Mouse (Mus musculus) embryonic facial prominence, embryonic 12.5 days (tissue): ENCODE data around the gene Sgcg. TPM values are rescaled to one million over a fixed set of nuclear protein-coding genes. Genes with fewer than 3 reads are reported as not detected.

Experiments
- ATAC-seq: fragments of 200-750 bp; cut with Nextera tagmentation; 2 replicates; pipeline ENCODE4 v1.8.0; 2017; ENCODE audit not compliant: insufficient number of reproducible peaks, insufficient read depth, low FRiP score, low TSS enrichment
- H3K27ac ChIP-seq: fragments of 300-500 bp; sonication (generic); 2 replicates; pipeline ENCODE4 v1.5.1; 2016; ENCODE audit warnings: mild to moderate bottlenecking
- H3K27me3 ChIP-seq: fragments of 300-500 bp; sonication (generic); 2 replicates; pipeline ENCODE4 v1.6.1; 2016; ENCODE audit warnings: mild to moderate bottlenecking, moderate library complexity
- H3K36me3 ChIP-seq: fragments of 300-500 bp; sonication (generic); 2 replicates; pipeline ENCODE4 v1.6.1; 2016; ENCODE audit warnings: mild to moderate bottlenecking
- H3K4me1 ChIP-seq: fragments of 300-500 bp; sonication (generic); 2 replicates; pipeline ENCODE4 v1.6.1; 2016
- H3K4me2 ChIP-seq: fragments of 300-500 bp; sonication (generic); replicated peaks from 2 replicates; pipeline ENCODE4 v1.6.1; 2016; ENCODE audit warnings: mild to moderate bottlenecking, moderate library complexity
- H3K4me3 ChIP-seq: fragments of 300-500 bp; sonication (generic); 2 replicates; pipeline ENCODE4 v1.5.1; 2016; ENCODE audit warnings: mild to moderate bottlenecking
- H3K9ac ChIP-seq: fragments of 300-500 bp; sonication (generic); 2 replicates; pipeline ENCODE4 v1.6.1; 2016; ENCODE audit warnings: mild to moderate bottlenecking, moderate library complexity
- H3K9me3 ChIP-seq: fragments of 300-500 bp; sonication (generic); 2 replicates; pipeline ENCODE4 v1.6.1; 2016; ENCODE audit warnings: mild to moderate bottlenecking, moderate library complexity
- WGBS: fragments of 180-500 bp; shearing (Covaris S2); methylation state at CpG from one replicate; pipeline ENCODE4 v1.1.7; 2016; 5-methylcytosine and 5-hydroxymethylcytosine counted together
- polyA plus RNA-seq: library from polyadenylated mRNA; unstranded; fragments of >200 nt; fragmentation: Nextera tagmentation; extraction: Ambion mirVana; gene quantifications from 2 replicates; pipeline ENCODE4 v1.2.1, GENCODE M21; 2016

The Sgcg gene
- polyA plus RNA-seq, 1 experiment from 2014 or later = 2.0 TPM

- Histone ChIP-seq H3K27ac (no peak overlapping the region), H3K4me3 (peak overlapping the region; percentile 18), H3K4me2 (peak overlapping the region; percentile 42), H3K27me3 (peaks cover 43% of the 10 kb centered on the region), H3K36me3 (no peaks in the 10 kb centered on the region), H3K9me3 (no peaks in the 10 kb centered on the region), H3K4me1 (peaks cover 5% of the 10 kb centered on the region; the same call in 1 of the 2 replicates), H3K9ac (no peak overlapping the region)
- 8% methylated on average over 38 of the region's 38 CpGs for WGBS
- ATAC-seq = peak; percentile 10; the same call in 1 of the 2 replicates
Measured at GRCm38 (mm10) chr14:61274414-61275198, 16.3 kb upstream of the Sgcg start.

DNA sequence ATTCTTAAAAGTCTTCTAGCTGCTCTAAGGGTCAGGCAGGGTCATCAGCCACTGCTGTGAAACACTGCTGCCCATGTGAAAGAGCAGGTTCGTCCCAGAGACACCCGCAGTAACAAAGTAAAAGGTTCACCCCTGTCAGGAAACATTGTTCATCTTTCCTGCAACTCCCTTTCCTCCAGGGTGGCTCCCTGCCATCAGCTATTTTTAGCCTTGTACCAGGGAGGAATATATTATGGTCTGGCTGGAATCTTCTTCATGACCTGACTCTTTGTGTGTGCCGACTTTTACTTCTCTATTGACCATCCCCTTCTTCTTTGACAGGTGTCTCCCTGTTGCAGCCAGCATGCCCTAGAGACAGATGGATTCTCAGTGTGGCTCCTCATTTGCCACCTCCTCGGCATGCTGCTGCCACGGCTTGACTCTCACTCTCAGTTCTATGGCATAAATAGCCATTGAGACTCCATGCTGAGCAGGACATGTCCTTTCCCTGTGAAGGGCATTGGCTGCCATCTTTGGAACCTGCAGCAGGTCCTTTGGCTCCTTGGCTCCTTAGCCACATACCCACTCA lies 9.7 kb upstream of the Sgcg start:
- H3K4me1 ChIP-seq = no peaks in the 10 kb centered on the region
- H3K4me2 ChIP-seq = no peak overlapping the region
- H3K27me3 ChIP-seq = peaks cover 13% of the 10 kb centered on the region; the same call in 1 of the 2 replicates
- no peak overlapping the region for H3K4me3 ChIP-seq
- ATAC-seq = no peak
- H3K27ac ChIP-seq = no peak overlapping the region
- no peaks in the 10 kb centered on the region for H3K9me3 ChIP-seq
- H3K36me3 ChIP-seq = no peaks in the 10 kb centered on the region
- no peak overlapping the region for H3K9ac ChIP-seq
- WGBS = 58% methylated on average over 5 of the region's 5 CpGs

GRCm38 (mm10) chr14:61259084-61259483 lies 794 bp upstream of the Sgcg start:
- no peak for ATAC-seq
- Histone ChIP-seq H3K9me3 (no peaks in the 10 kb centered on the region), H3K4me2 (no peak overlapping the region), H3K27me3 (no peaks in the 10 kb centered on the region), H3K4me3 (no peak overlapping the region), H3K9ac (no peak overlapping the region), H3K27ac (no peak overlapping the region), H3K36me3 (no peaks in the 10 kb centered on the region), H3K4me1 (peaks cover 6% of the 10 kb centered on the region; the same call in 1 of the 2 replicates)
- WGBS = 14% methylated on average over 3 of the region's 3 CpGs

- H3K27ac ChIP-seq = no peak overlapping the region
- 87% methylated on average over 14 of the region's 15 CpGs for WGBS
- ATAC-seq = no peak
- no peaks in the 10 kb centered on the region for H3K27me3 ChIP-seq
- no peak overlapping the region for H3K4me3 ChIP-seq
- no peak overlapping the region for H3K9ac ChIP-seq
- peaks cover 7% of the 10 kb centered on the region; the same call in 1 of the 2 replicates for H3K9me3 ChIP-seq
- no peaks in the 10 kb centered on the region for H3K36me3 ChIP-seq
- H3K4me1 ChIP-seq = no peaks in the 10 kb centered on the region
- no peak overlapping the region for H3K4me2 ChIP-seq
Measured at GRCm38 (mm10) chr14:61252596-61253388, 5.5 kb downstream of the Sgcg start.

DNA sequence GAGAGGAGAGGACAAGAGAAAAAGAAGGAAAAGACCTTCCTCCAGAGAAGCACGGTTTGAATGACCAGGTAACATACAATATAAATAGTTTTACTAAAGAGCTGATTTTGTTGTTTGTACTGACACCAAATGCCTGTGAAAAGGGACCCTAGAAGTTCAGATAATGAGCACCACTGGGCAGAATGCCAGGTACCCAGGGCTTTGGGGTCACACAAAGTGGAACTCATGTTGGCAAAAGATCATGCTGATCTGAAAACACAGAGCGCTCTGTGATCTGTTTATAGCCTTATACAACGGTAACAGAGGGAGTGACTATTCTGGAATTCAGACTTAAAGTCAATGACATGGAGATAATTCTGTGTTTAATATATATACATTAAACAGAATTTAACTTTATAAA lies 11.8 kb downstream of the Sgcg start:
- Histone ChIP-seq H3K27me3 (no peaks in the 10 kb centered on the region), H3K36me3 (no peaks in the 10 kb centered on the region), H3K27ac (no peak overlapping the region), H3K4me3 (no peak overlapping the region), H3K9me3 (peaks cover 8% of the 10 kb centered on the region; the same call in 1 of the 2 replicates), H3K9ac (no peak overlapping the region), H3K4me2 (no peak overlapping the region), H3K4me1 (no peaks in the 10 kb centered on the region)
- ATAC-seq = no peak
- WGBS = 86% methylated on average over 3 of the region's 3 CpGs

- 40% methylated on average over 6 of the region's 6 CpGs for WGBS
- no peak overlapping the region for H3K9ac ChIP-seq
- no peak overlapping the region for H3K27ac ChIP-seq
- no peaks in the 10 kb centered on the region for H3K27me3 ChIP-seq
- H3K4me2 ChIP-seq = no peak overlapping the region
- no peaks in the 10 kb centered on the region for H3K36me3 ChIP-seq
- H3K4me3 ChIP-seq = no peak overlapping the region
- H3K9me3 ChIP-seq = no peaks in the 10 kb centered on the region
- no peak for ATAC-seq
- H3K4me1 ChIP-seq = no peaks in the 10 kb centered on the region
Measured at GRCm38 (mm10) chr14:61242611-61243010, 15.7 kb downstream of the Sgcg start.

DNA sequence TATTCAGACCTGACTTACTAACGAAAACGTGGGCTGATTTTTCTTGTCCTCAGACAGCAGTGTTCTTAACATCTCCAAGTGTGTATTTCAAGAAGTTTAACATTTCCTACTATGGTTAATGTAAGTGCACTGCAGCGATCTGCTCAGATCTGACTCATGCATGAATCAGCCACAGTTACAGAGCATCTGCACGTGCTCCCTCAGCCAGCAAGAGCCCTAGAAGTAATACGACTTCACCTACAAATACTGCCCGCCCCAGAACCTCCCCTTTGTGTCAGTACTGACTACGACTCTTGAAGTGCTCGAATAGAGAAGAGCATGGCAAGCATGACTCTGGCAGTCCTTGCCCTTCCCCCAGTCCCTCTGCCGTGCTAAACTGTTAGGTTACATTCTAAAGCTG lies 19.5 kb downstream of the Sgcg start:
- Histone ChIP-seq H3K27me3 (no peaks in the 10 kb centered on the region), H3K4me1 (no peaks in the 10 kb centered on the region), H3K36me3 (no peaks in the 10 kb centered on the region), H3K4me3 (no peak overlapping the region), H3K9me3 (no peaks in the 10 kb centered on the region), H3K4me2 (no peak overlapping the region), H3K27ac (no peak overlapping the region), H3K9ac (no peak overlapping the region)
- 67% methylated on average over 9 of the region's 9 CpGs for WGBS
- ATAC-seq = no peak

DNA sequence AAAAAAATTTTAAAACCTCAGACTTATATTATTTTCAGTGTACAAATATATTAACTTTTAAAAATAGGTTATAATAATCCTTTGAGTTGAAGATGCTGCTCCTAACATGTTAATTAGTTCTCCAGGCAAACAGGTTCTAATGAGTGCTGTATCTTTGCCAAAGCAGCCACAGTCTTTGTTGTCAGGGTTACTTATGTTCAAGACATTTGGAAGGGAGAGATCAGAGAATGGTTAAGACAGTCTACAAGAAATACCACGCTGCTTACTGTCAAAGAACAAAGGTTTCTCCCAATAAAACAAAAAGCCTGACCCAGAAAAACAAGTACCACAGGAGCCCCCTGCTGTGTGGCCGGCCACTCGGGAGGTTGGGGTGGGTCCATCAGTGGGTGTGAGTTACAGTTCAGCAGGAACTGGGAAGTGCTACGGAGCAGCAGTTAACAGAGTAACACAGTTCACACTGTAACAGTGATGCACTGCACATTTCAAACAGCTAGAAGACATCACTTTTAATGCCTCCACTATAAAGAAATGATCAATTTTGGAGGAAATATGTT lies 21.1 kb downstream of the Sgcg start:
- H3K9me3 ChIP-seq = no peaks in the 10 kb centered on the region
- no peak for ATAC-seq
- H3K4me3 ChIP-seq = no peak overlapping the region
- no peaks in the 10 kb centered on the region for H3K4me1 ChIP-seq
- H3K27ac ChIP-seq = no peak overlapping the region
- H3K27me3 ChIP-seq = no peaks in the 10 kb centered on the region
- no peak overlapping the region for H3K4me2 ChIP-seq
- no peak overlapping the region for H3K9ac ChIP-seq
- WGBS = 37% methylated on average over 4 of the region's 4 CpGs
- no peaks in the 10 kb centered on the region for H3K36me3 ChIP-seq

DNA sequence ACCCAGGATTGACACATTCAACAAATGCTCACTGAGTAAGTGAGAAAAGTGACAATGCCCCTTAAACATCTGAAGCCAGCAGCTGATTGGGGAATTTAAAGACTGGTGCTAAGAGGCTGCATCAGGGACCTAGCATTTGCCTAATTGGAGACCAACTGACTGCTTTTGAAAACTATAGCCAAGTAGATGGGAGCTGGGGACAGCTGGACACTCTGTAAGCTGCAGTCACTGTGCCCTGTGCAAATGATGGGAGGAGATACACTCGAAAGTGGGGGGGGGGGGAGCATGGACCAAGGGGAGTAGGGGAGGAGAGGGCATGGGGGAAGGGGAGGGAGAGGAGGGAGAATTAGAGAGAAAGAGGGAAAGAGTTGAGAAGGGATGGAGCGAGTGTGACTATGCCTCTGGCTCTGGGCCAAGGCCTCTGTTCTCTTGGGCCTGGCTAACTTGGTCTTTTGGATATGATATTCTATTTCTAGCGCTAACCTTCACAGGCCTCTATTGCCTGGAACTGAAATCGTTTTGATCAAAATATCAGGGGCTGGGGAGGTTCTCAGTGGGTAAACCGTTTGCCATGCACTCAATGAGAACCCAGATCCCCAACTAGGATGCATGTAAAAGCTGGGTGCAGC lies 22.3 kb downstream of the Sgcg start:
- 59% methylated on average over 5 of the region's 5 CpGs for WGBS
- Histone ChIP-seq H3K9me3 (no peaks in the 10 kb centered on the region), H3K27ac (no peak overlapping the region), H3K4me2 (no peak overlapping the region), H3K9ac (no peak overlapping the region), H3K27me3 (no peaks in the 10 kb centered on the region), H3K4me3 (no peak overlapping the region), H3K36me3 (no peaks in the 10 kb centered on the region), H3K4me1 (no peaks in the 10 kb centered on the region)
- ATAC-seq = no peak

- Histone ChIP-seq H3K9me3 (no peaks in the 10 kb centered on the region), H3K27me3 (no peaks in the 10 kb centered on the region), H3K4me2 (no peak overlapping the region), H3K4me1 (no peaks in the 10 kb centered on the region), H3K27ac (no peak overlapping the region), H3K36me3 (no peaks in the 10 kb centered on the region), H3K9ac (no peak overlapping the region), H3K4me3 (no peak overlapping the region)
- 84% methylated on average over 13 of the region's 13 CpGs for WGBS
- no peak for ATAC-seq
Measured at GRCm38 (mm10) chr14:61232016-61232568, 26.2 kb downstream of the Sgcg start.

- 93% methylated on average over 4 of the region's 4 CpGs for WGBS
- H3K9ac ChIP-seq = no peak overlapping the region
Measured at GRCm38 (mm10) chr14:61230179-61230578, 28.1 kb downstream of the Sgcg start.

More at GRCm38 (mm10) chr14:61230179-61230578, 28.1 kb downstream of the Sgcg start:
- no peak overlapping the region for H3K4me3 ChIP-seq
- no peaks in the 10 kb centered on the region for H3K27me3 ChIP-seq
- H3K36me3 ChIP-seq = no peaks in the 10 kb centered on the region
- no peak for ATAC-seq
- H3K9me3 ChIP-seq = no peaks in the 10 kb centered on the region
- no peaks in the 10 kb centered on the region for H3K4me1 ChIP-seq
- no peak overlapping the region for H3K4me2 ChIP-seq
- H3K27ac ChIP-seq = no peak overlapping the region
